Mouse (Mus musculus): ENCODE measurements at regions not wholly inside any gene's neighbourhood (a gene's known extent, or its start where the extent isn't known, plus 50 kb on each side); places are given as distances from the start of the nearest gene placed in this dataset.

DNA sequence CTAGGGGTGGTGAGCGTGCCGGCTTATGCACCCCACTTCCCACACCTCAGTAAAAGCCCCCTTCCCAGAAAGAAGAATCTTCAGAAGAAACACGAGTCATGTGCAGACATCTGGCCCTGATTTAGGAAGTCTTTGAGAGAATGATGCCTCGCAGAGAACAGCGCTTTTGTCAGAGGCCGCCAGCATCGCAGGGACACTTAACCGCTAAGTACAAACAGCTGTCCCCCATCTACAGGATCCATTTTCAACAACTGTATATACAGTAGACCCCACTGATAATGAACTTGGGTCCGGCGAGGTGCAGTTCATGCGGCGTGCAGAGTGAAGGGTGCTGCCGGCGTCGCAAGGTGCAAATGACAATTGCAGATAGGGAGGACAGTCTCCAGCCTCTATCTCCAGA lies 85.4 kb upstream of the Rbm19 start:
- DNase-seq: no peak

DNA sequence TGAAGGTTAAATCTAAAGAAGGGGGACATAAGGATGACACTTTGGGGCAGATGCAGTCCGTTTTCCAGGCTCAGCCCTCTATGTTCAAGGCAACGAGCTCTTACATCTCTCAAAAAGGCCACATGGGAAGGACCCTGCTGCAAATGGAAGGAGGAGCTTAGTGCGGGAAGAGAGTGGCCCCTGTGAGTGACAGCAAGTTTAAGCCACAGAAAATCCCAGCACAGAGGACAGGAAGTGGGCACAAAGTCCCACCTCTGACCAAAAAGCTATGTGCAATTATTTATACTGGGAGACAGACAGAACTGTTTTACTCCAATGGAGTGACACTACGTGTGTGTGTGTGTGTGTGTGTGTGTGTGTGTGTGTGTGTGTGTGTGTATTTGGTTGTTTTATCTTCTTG lies 84.7 kb upstream of the Rbm19 start:
- DNase-seq: no peak

DNA sequence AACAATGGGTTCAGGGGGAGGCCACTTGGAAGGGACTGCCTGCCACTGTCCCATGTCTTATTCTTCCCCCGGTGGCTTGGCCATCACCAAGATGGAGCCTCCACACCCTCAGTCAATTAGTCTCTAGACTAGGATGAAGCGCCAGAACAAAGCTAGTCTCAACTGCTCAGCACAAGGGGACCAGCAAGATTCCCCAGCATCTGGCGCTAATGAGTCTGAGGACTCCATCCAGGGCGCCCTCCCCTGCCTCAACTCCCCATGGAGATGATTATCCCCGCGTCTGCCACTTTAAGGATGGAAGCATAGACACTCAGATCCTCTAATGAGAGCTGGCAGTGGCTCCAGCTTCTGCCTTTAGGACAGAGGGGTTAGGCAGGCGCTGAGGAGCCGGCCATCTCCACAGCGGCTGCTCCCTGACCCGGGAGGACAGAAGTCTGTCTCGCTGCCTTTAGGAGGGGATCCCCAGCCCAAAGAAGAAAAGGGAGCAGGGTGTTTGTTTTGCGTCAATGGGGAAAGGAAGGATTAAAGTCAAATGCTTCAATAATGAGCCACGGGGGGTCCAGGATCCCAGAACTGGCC lies 81.7 kb upstream of the Rbm19 start:
- DNase-seq: no peak

- no peak for DNase-seq
Measured at GRCm38 (mm10) chr5:120035251-120035650, 81.0 kb upstream of the Rbm19 start.

DNA sequence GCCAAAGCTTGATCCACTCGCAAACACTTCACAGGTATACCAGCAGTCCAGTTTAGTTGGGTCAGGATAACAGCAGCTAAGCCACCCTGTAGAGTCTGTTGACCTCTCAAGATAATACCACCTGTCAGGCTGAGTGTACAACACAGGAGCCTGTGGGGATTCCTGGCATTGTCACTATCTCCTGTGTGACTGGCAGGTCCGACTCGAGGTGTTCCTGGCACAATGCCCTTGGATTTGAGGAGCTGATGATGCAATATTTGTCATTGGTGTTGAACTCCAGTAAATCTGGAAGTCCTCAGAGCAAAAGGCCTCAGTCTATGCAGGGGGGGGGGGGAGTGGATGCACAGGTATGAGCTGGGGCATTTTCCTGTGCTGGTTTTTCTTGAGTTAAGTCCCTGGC lies 78.5 kb upstream of the Rbm19 start:
- DNase-seq: no peak

DNA sequence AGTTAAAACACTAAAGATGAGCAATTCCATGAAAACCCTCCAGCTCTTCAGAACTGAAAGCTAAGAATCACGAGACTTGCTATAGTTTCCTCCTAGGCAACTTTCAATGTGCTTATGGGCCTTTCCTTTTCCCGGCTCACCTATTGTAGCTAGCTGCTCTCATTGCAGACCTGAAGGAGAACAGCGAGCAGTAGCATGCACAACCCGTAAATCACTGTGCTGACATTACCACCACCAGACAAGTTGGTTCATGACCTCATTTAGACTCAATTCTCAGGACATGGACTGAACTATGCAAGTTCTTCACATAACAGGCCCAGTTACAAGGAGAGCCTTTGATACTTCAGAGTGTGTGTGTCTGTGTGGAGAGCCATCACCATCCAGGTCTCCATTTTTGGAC lies 72.5 kb upstream of the Rbm19 start:
- no peak for DNase-seq

- DNase-seq: no peak
Measured at GRCm38 (mm10) chr5:120049063-120049781, 67.0 kb upstream of the Rbm19 start.

GRCm38 (mm10) chr5:120050728-120051436 lies 65.4 kb upstream of the Rbm19 start:
- DNase-seq: no peak

DNA sequence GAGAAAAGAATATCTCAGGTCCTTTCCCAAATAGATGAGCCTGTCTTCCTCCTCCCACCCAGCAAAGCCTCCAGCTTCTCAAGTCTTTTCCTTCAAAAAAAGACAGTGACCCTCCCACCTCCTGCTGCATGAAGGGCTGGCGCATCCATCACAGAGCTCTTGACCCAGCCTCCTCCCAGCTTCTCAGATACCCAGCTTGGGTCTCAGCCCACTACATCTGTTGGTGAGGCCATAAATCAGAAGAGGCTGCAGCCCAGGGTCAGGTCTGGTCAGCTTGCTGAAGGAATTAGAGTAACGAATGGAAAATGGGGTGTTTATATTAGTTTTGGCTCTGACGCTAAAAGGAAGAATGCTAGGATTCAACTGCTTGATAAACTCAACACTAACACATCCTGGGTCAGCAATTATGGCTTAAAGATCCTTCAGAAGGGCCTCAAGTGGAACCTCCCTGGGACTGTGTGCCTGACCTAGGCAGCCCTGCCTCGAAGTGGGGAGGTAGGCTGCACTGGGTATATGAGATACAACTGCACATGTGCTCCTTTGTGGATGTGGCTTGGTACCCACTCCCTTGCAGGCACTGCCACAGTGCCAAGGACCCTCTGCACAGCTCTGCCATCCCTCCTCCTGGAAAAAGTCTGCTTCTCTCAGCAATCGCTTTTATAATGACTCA lies 61.6 kb upstream of the Rbm19 start:
- DNase-seq: no peak
